Mouse (Mus musculus) heart, postnatal 0 days (tissue): ENCODE data around the gene Btnl1. TPM values are rescaled to one million over a fixed set of nuclear protein-coding genes. Genes with fewer than 3 reads are reported as not detected.

Experiments used
- ATAC-seq: fragments of 200-750 bp; cut with Nextera tagmentation; 2 replicates; pipeline ENCODE4 v1.8.0; 2017; ENCODE audit warnings: low read depth, moderate number of reproducible peaks, moderate library complexity; ENCODE audit not compliant: insufficient read depth
- DNase-seq: peaks from one replicate; pipeline ENCODE4 v3.0.0-alpha.2; 2016; ENCODE audit warnings: low spot score
- H3K27ac ChIP-seq: fragments of 300-500 bp; sonication (generic); 2 replicates; pipeline ENCODE4 v1.5.1; 2014; ENCODE audit warnings: low read depth, mild to moderate bottlenecking
- H3K27me3 ChIP-seq: fragments of 300-500 bp; sonication (generic); 2 replicates; pipeline ENCODE4 v1.6.1; 2014; ENCODE audit warnings: low read length, mixed read lengths; ENCODE audit not compliant: control insufficient read depth, insufficient read depth
- H3K36me3 ChIP-seq: fragments of 300-500 bp; sonication (generic); replicated peaks from 2 replicates; pipeline ENCODE4 v1.6.1; 2014; ENCODE audit warnings: low read length, mixed read lengths; ENCODE audit not compliant: control insufficient read depth, insufficient read depth
- H3K4me1 ChIP-seq: fragments of 300-500 bp; sonication (generic); 2 replicates; pipeline ENCODE4 v1.6.1; 2014; ENCODE audit warnings: antibody characterized with exemption; ENCODE audit not compliant: control insufficient read depth, insufficient read depth
- H3K4me2 ChIP-seq: fragments of 300-500 bp; sonication (generic); 2 replicates; pipeline ENCODE4 v1.6.1; 2014; ENCODE audit warnings: low read depth, mild to moderate bottlenecking, low read length, moderate library complexity
- H3K4me3 ChIP-seq: fragments of 300-500 bp; sonication (generic); 2 replicates; pipeline ENCODE4 v1.5.1; 2014; ENCODE audit warnings: low read depth, low read length
- H3K9ac ChIP-seq: fragments of 300-500 bp; sonication (generic); replicated peaks from 2 replicates; pipeline ENCODE4 v1.6.1; 2014; ENCODE audit warnings: low read depth, low read length, mixed read lengths
- H3K9me3 ChIP-seq: fragments of 300-500 bp; sonication (generic); replicated peaks from 2 replicates; pipeline ENCODE4 v1.6.1; 2016; ENCODE audit warnings: low read length; ENCODE audit not compliant: control insufficient read depth
- CTCF ChIP-seq: IDR thresholded peaks from 2 replicates; pipeline ENCODE4 v1.5.1; 2016; ENCODE audit warnings: antibody characterized with exemption, control low read depth, low read depth
- EP300 ChIP-seq: IDR thresholded peaks from 2 replicates; pipeline ENCODE4 v1.6.1; 2016; ENCODE audit warnings: antibody characterized with exemption, low read depth
- WGBS: fragments of 180-500 bp; shearing (Covaris S2); extraction: QIAGEN DNeasy Blood & Tissue Kit; methylation state at CpG from one replicate; pipeline ENCODE4 v1.1.7; 2014; 5-methylcytosine and 5-hydroxymethylcytosine counted together
- polyA plus RNA-seq: library from polyadenylated mRNA; unstranded; fragments of >200 nt; fragmentation: Nextera tagmentation; extraction: Ambion mirVana; gene quantifications from 2 replicates; pipeline ENCODE4 v1.2.1, GENCODE M21; 2015
- total RNA-seq: library from RNA; depleted of rRNA; stranded (reverse); fragments of >200 nt; gene quantifications from 2 replicates; pipeline ENCODE4 v1.2.3, GENCODE M21; 2014; ENCODE audit warnings: low replicate concordance; rRNA removed

Gene Btnl1
- total RNA-seq (not detected in 2 replicates), polyA plus RNA-seq (not detected in 2 replicates)

GRCm38 (mm10) chr17:34376847-34377246, at the start of gene Btnl1:
Gene Btnl1, plus strand, starts transcription at chr17:34377132.
- H3K9me3 ChIP-seq: no peaks in the 10 kb centered on the region
- H3K4me3 ChIP-seq: no peak within 1 kb of the TSS
- no peak within 1 kb of the TSS for H3K9ac ChIP-seq
- H3K36me3 ChIP-seq: no peaks in the 10 kb centered on the region
- H3K4me2 ChIP-seq: no peak within 1 kb of the TSS
- no peak within 1 kb of the TSS for H3K27ac ChIP-seq
- TF ChIP-seq EP300: no peak
- TF ChIP-seq CTCF: no peak
- no peaks in the 10 kb centered on the region for H3K4me1 ChIP-seq
- DNase-seq: no peak
- ATAC-seq: no peak
- H3K27me3 ChIP-seq: no peaks in the 10 kb centered on the region
- 71% methylated on average over 2 of the region's 2 CpGs for WGBS

GRCm38 (mm10) chr17:34329807-34330206, 47.1 kb upstream of the Btnl1 start:
- H3K9ac ChIP-seq: no peak overlapping the region
- no peaks in the 10 kb centered on the region for H3K27me3 ChIP-seq
- no peak overlapping the region for H3K4me3 ChIP-seq
- no peak for TF ChIP-seq EP300
- no peak for TF ChIP-seq CTCF
- whole genome bisulfite sequencing: 43% methylated on average over 2 of the region's 2 CpGs
- DNase-seq: no peak
- ATAC-seq: no peak
- no peak overlapping the region for H3K27ac ChIP-seq
- no peaks in the 10 kb centered on the region for H3K36me3 ChIP-seq
- no peak overlapping the region for H3K4me2 ChIP-seq
- no peaks in the 10 kb centered on the region for H3K9me3 ChIP-seq
- H3K4me1 ChIP-seq: no peaks in the 10 kb centered on the region

GRCm38 (mm10) chr17:34331200-34331599, 45.7 kb upstream of the Btnl1 start:
- DNase-seq: no peak
- no peaks in the 10 kb centered on the region for H3K36me3 ChIP-seq
- no peaks in the 10 kb centered on the region for H3K4me1 ChIP-seq
- no peaks in the 10 kb centered on the region for H3K9me3 ChIP-seq
- H3K9ac ChIP-seq: no peak overlapping the region
- ATAC-seq: no peak
- TF ChIP-seq EP300 (no peak), CTCF (no peak)
- no peaks in the 10 kb centered on the region for H3K27me3 ChIP-seq
- no peak overlapping the region for H3K27ac ChIP-seq
- no peak overlapping the region for H3K4me2 ChIP-seq
- H3K4me3 ChIP-seq: no peak overlapping the region
- WGBS: 88% methylated on average over 1 of the region's 1 CpGs

DNA sequence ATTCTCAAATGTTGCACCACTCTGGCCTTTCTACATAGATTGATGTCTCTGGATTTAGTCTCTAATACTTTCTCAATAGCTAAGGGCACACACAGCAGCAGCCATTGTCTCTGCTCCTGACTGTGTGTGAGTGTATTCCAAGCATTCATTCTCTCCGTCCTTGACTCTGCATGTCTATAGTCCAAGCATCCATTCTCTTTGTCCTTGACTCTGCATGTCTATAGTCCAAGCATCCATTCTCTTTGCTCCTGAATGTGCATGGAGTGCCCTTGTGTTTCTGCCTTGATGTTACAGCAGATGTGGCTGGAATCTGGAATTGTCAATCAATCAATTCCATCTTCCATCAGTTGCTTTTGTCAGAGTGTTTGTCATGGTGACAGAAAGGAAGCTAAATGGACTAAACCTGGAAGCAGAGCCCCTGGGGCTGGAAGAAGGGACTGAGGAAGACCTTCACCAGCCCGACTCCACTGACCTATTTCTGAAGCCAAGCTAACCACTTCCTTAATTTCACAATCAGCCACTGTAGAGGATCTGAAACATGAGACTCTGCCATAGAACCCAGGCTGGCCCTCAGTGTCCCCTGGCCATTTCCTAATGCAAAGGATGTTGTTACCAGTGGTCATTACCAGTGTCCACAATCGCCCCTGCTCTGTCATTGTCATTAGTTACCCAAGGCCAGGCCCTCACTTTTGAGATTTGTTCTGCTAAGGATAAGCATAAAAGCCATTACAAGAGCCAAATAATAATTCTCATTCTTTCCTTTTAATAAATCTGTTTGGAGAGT, 36.1 kb upstream of the Btnl1 start:
- H3K9me3 ChIP-seq: no peaks in the 10 kb centered on the region
- no peak overlapping the region for H3K27ac ChIP-seq
- DNase-seq (no peak), ATAC-seq (no peak)
- no peak overlapping the region for H3K4me2 ChIP-seq
- TF ChIP-seq CTCF (no peak), EP300 (no peak)
- no peaks in the 10 kb centered on the region for H3K4me1 ChIP-seq
- 49% methylated on average over 3 of the region's 3 CpGs for WGBS
- H3K4me3 ChIP-seq: no peak overlapping the region
- H3K36me3 ChIP-seq: no peaks in the 10 kb centered on the region
- no peaks in the 10 kb centered on the region for H3K27me3 ChIP-seq
- H3K9ac ChIP-seq: no peak overlapping the region

DNA sequence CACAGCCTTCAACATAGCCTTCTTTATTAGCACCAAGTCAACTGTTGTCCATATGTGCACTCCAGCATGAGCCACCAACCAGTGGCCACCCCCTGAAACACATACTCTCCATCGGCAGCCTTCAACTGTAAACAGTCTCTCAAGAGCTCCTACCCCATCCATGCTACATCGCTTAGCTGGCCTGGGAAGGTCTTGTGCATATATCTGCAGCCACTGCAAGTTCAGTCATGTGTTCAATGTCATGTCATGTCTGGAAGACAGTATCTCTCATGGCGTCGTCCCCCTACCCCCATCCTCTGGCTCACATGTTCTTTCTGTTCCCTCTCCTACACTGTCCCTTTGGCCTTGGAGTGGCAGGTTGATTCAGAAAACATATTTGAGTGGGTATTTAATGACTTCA, 32.0 kb upstream of the Btnl1 start:
- Histone ChIP-seq H3K27me3 (no peaks in the 10 kb centered on the region), H3K9me3 (no peaks in the 10 kb centered on the region), H3K4me1 (no peaks in the 10 kb centered on the region), H3K36me3 (no peaks in the 10 kb centered on the region), H3K4me3 (no peak overlapping the region), H3K4me2 (no peak overlapping the region), H3K9ac (no peak overlapping the region), H3K27ac (no peak overlapping the region)
- TF ChIP-seq EP300 (no peak), CTCF (no peak)
- DNase-seq (no peak), ATAC-seq (no peak)
- WGBS: 74% methylated on average over 4 of the region's 4 CpGs

DNA sequence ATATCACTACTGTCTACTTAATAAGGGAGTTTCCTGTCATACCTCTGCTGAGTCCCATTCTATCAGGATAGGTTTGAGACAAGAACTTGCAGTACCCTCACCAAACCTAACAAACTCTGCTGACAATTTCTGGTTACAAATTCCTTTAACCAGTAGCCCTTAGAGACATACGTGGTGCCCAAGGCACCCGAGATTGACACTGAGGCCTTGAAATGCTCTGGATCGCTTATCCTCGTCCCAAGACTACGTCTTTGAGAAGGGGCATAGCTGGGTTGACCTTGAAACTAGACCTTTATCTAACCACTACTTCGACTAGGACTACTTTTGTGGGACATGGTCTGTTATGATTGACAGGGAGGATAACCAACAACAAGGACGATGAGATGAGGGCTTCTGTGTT, 31.4 kb upstream of the Btnl1 start:
- Histone ChIP-seq H3K9me3 (no peaks in the 10 kb centered on the region), H3K27ac (no peak overlapping the region), H3K4me3 (no peak overlapping the region), H3K4me2 (no peak overlapping the region), H3K27me3 (peaks cover 2% of the 10 kb centered on the region; the same call in 1 of the 2 replicates), H3K9ac (no peak overlapping the region), H3K4me1 (no peaks in the 10 kb centered on the region), H3K36me3 (no peaks in the 10 kb centered on the region)
- no peak for TF ChIP-seq EP300
- no peak for TF ChIP-seq CTCF
- DNase-seq (no peak), ATAC-seq (no peak)
- 76% methylated on average over 7 of the region's 7 CpGs for WGBS
